Mouse (Mus musculus) liver, embryonic 11.5 days (tissue): Measurements from ENCODE around the gene Atg9a. TPM values are rescaled to one million over a fixed set of nuclear protein-coding genes. Genes with fewer than 3 reads are reported as not detected.

Experiments
- ATAC-seq: fragments of 200-750 bp; cut with Nextera tagmentation; replicated peaks from 2 replicates; pipeline ENCODE4 v1.8.0; 2017; ENCODE audit warnings: moderate number of reproducible peaks, mild to moderate bottlenecking, moderate TSS enrichment, moderate library complexity; ENCODE audit not compliant: low FRiP score
- DNase-seq: peaks from one replicate; pipeline ENCODE4 v3.0.0-alpha.2; 2017; ENCODE audit warnings: low spot score
- H3K27ac ChIP-seq: fragments of 300-500 bp; sonication (generic); 2 replicates; pipeline ENCODE4 v1.5.1; 2014; ENCODE audit warnings: mild to moderate bottlenecking, low read depth, low read length, control low read depth
- H3K27me3 ChIP-seq: fragments of 300-500 bp; sonication (generic); replicated peaks from 2 replicates; pipeline ENCODE4 v1.6.1; 2014; ENCODE audit warnings: low read length, mixed read lengths; ENCODE audit not compliant: control insufficient read depth, insufficient read depth
- H3K36me3 ChIP-seq: fragments of 300-500 bp; sonication (generic); 2 replicates; pipeline ENCODE4 v1.6.1; 2014; ENCODE audit warnings: mild to moderate bottlenecking, low read length, moderate library complexity, mixed read lengths; ENCODE audit not compliant: control insufficient read depth, insufficient read depth
- H3K4me1 ChIP-seq: fragments of 300-500 bp; sonication (generic); replicated peaks from 2 replicates; pipeline ENCODE4 v1.6.1; 2014; ENCODE audit warnings: low read length, mixed read lengths; ENCODE audit not compliant: control insufficient read depth, insufficient read depth
- H3K4me2 ChIP-seq: fragments of 300-500 bp; sonication (generic); 2 replicates; pipeline ENCODE4 v1.6.1; 2014; ENCODE audit warnings: mild to moderate bottlenecking, control low read depth, moderate library complexity
- H3K4me3 ChIP-seq: fragments of 300-500 bp; sonication (generic); 2 replicates; pipeline ENCODE4 v1.5.1; 2014; ENCODE audit warnings: low read depth, low read length, control low read depth
- H3K9ac ChIP-seq: fragments of 300-500 bp; sonication (generic); 2 replicates; pipeline ENCODE4 v1.6.1; 2014; ENCODE audit warnings: low read depth, low read length, control low read depth
- H3K9me3 ChIP-seq: fragments of 300-500 bp; sonication (generic); 2 replicates; pipeline ENCODE4 v1.6.1; 2016; ENCODE audit warnings: low read length, inconsistent platforms, mixed read lengths; ENCODE audit not compliant: control insufficient read depth
- WGBS: fragments of 180-500 bp; shearing (Covaris S2); extraction: QIAGEN DNeasy Blood & Tissue Kit; methylation state at CpG from one replicate; pipeline ENCODE4 v1.1.7; 2014; 5-methylcytosine and 5-hydroxymethylcytosine counted together
- polyA plus RNA-seq: library from polyadenylated mRNA; unstranded; fragments of >200 nt; fragmentation: Nextera tagmentation; extraction: Ambion mirVana; gene quantifications from 2 replicates; pipeline ENCODE4 v1.2.1, GENCODE M21; 2014

Atg9a gene
- polyA plus RNA-seq, 1 experiment from 2014 or later, result 24.1 TPM

GRCm38 (mm10) chr1:75218227-75219001, 26.4 kb upstream of the Atg9a start:
- ATAC-seq (peak; percentile 53), DNase-seq (peak; percentile 64)
- WGBS, result 1% methylated on average over 38 of the region's 38 CpGs
- H3K4me3 ChIP-seq, result peak overlapping the region; percentile 75
- H3K9ac ChIP-seq, result peak overlapping the region; percentile 69
- H3K4me1 ChIP-seq, result peaks cover 41% of the 10 kb centered on the region
- peaks cover 20% of the 10 kb centered on the region for H3K27me3 ChIP-seq
- peak overlapping the region; percentile 63 for H3K27ac ChIP-seq
- peak overlapping the region; percentile 100 for H3K4me2 ChIP-seq
- peaks cover 22% of the 10 kb centered on the region for H3K36me3 ChIP-seq
- no peaks in the 10 kb centered on the region for H3K9me3 ChIP-seq

- H3K27ac ChIP-seq, result peak overlapping the region; percentile 63
- peak overlapping the region; percentile 100 for H3K4me2 ChIP-seq
- peaks cover 28% of the 10 kb centered on the region for H3K36me3 ChIP-seq
- peak overlapping the region; percentile 69 for H3K9ac ChIP-seq
- H3K4me1 ChIP-seq, result peaks cover 46% of the 10 kb centered on the region
- DNase-seq (no peak), ATAC-seq (no peak)
- 1% methylated on average over 6 of the region's 6 CpGs for WGBS
- no peaks in the 10 kb centered on the region for H3K9me3 ChIP-seq
- H3K27me3 ChIP-seq, result peaks cover 20% of the 10 kb centered on the region
- peak overlapping the region; percentile 75 for H3K4me3 ChIP-seq
These were observed 25.9 kb upstream of the Atg9a start for GRCm38 (mm10) chr1:75217893-75218226.

- H3K27me3 ChIP-seq, result peaks cover 18% of the 10 kb centered on the region
- H3K4me1 ChIP-seq, result peaks cover 54% of the 10 kb centered on the region
- DNase-seq (no peak), ATAC-seq (peak; percentile 52)
- peak overlapping the region; percentile 63 for H3K27ac ChIP-seq
- H3K9ac ChIP-seq, result peak overlapping the region; percentile 69
- H3K9me3 ChIP-seq, result no peaks in the 10 kb centered on the region
- WGBS, result 60% methylated on average over 13 of the region's 13 CpGs
- peak overlapping the region; percentile 100 for H3K4me2 ChIP-seq
- H3K4me3 ChIP-seq, result peak overlapping the region; percentile 75
- peaks cover 31% of the 10 kb centered on the region for H3K36me3 ChIP-seq
These were observed 25.0 kb upstream of the Atg9a start for GRCm38 (mm10) chr1:75216797-75217585.

- Histone ChIP-seq H3K4me1 (peaks cover 59% of the 10 kb centered on the region), H3K36me3 (peaks cover 31% of the 10 kb centered on the region), H3K4me2 (peak overlapping the region; percentile 100), H3K9ac (peak overlapping the region; percentile 12; the same call in 1 of the 2 replicates), H3K27me3 (peaks cover 15% of the 10 kb centered on the region), H3K27ac (peak overlapping the region; percentile 30), H3K9me3 (no peaks in the 10 kb centered on the region), H3K4me3 (0 out of 2 replicates have a peak overlapping the region, but pooled peaks have one; percentile 8)
- ATAC-seq (no peak), DNase-seq (no peak)
- 94% methylated on average over 9 of the region's 9 CpGs for WGBS
These were observed 23.8 kb upstream of the Atg9a start for GRCm38 (mm10) chr1:75215785-75216184.

GRCm38 (mm10) chr1:75214886-75215285, 22.9 kb upstream of the Atg9a start:
- Histone ChIP-seq H3K4me1 (peaks cover 64% of the 10 kb centered on the region), H3K36me3 (peaks cover 31% of the 10 kb centered on the region), H3K4me2 (peak overlapping the region; percentile 100), H3K9me3 (no peaks in the 10 kb centered on the region), H3K27me3 (peaks cover 6% of the 10 kb centered on the region), H3K9ac (peak overlapping the region; percentile 9; the same call in 1 of the 2 replicates), H3K4me3 (peak overlapping the region; percentile 16; the same call in 1 of the 2 replicates), H3K27ac (peak overlapping the region; percentile 54)
- no peak for ATAC-seq
- DNase-seq, result no peak
- 68% methylated on average over 5 of the region's 5 CpGs for WGBS

GRCm38 (mm10) chr1:75214442-75214841, 22.4 kb upstream of the Atg9a start:
- H3K4me2 ChIP-seq, result peak overlapping the region; percentile 100
- DNase-seq, result no peak
- no peaks in the 10 kb centered on the region for H3K9me3 ChIP-seq
- no peak for ATAC-seq
- H3K27me3 ChIP-seq, result peaks cover 2% of the 10 kb centered on the region; the same call in 1 of the 2 replicates
- H3K27ac ChIP-seq, result peak overlapping the region; percentile 54; the same call in 1 of the 2 replicates
- H3K4me3 ChIP-seq, result peak overlapping the region; percentile 16; the same call in 1 of the 2 replicates
- H3K9ac ChIP-seq, result peak overlapping the region; percentile 9; the same call in 1 of the 2 replicates
- WGBS, result 63% methylated on average over 2 of the region's 2 CpGs
- peaks cover 64% of the 10 kb centered on the region for H3K4me1 ChIP-seq
- peaks cover 31% of the 10 kb centered on the region for H3K36me3 ChIP-seq

- H3K9me3 ChIP-seq, result no peaks in the 10 kb centered on the region
- ATAC-seq (peak; percentile 9; the same call in 1 of the 2 replicates), DNase-seq (no peak)
- H3K4me3 ChIP-seq, result peak overlapping the region; percentile 91
- WGBS, result 46% methylated on average over 7 of the region's 7 CpGs
- peaks cover 70% of the 10 kb centered on the region for H3K4me1 ChIP-seq
- peaks cover 31% of the 10 kb centered on the region for H3K36me3 ChIP-seq
- no peak overlapping the region; the same call in 1 of the 2 replicates for H3K9ac ChIP-seq
- H3K4me2 ChIP-seq, result peak overlapping the region; percentile 100
- no peaks in the 10 kb centered on the region for H3K27me3 ChIP-seq
- H3K27ac ChIP-seq, result peak overlapping the region; percentile 45; the same call in 1 of the 2 replicates
These were observed 21.1 kb upstream of the Atg9a start for GRCm38 (mm10) chr1:75213096-75213495.

GRCm38 (mm10) chr1:75212542-75212941, 20.5 kb upstream of the Atg9a start:
- ATAC-seq (no peak), DNase-seq (no peak)
- no peaks in the 10 kb centered on the region for H3K9me3 ChIP-seq
- H3K27me3 ChIP-seq, result no peaks in the 10 kb centered on the region
- peaks cover 68% of the 10 kb centered on the region for H3K4me1 ChIP-seq
- H3K36me3 ChIP-seq, result peaks cover 31% of the 10 kb centered on the region
- no peak overlapping the region; the same call in 1 of the 2 replicates for H3K9ac ChIP-seq
- peak overlapping the region; percentile 100 for H3K4me2 ChIP-seq
- peak overlapping the region; percentile 91 for H3K4me3 ChIP-seq
- 69% methylated on average over 4 of the region's 4 CpGs for WGBS
- H3K27ac ChIP-seq, result 0 out of 2 replicates have a peak overlapping the region, but pooled peaks have one; percentile 4
